Mouse (Mus musculus) forelimb bud, embryonic 11.5 days (tissue): ENCODE results near the gene Srm.

Source experiments
- DNase-seq: peaks from one replicate; pipeline ENCODE4 v3.0.0-alpha.2; 2012; ENCODE audit warnings: low read depth, low spot score

Gene Srm

DNA sequence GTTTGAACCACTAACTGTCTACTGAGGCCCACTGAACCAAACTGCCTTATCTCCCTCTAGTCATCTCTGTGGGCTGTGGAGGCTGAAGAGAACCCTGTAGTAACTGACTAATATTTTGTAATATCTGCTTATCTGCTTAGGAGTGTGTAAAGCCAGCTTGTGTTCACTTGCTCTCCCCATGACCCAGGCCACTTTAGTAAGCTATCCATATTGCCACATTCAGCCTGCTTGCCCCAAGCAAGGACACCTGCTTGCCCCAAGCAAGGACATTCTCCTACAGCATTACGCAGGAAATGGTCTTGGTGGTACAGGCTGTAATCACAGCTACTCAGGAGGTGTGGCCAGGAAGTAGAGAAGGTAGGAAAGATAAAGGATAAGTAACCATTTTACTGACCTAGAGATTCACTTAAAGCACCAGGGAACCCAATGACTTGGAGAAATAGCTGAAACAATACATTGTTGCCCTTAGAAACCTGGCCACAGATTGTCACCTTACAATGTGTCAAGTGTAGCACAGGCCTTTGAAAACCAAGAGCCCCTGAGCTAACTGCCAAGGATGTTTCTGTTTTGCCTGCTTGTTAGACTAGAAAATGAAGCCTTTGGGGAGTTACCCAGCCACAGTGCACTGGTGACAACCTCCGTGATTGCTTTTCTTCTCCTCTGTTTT, 42.2 kb downstream of the Srm start:
- no peak for DNase-seq

DNA sequence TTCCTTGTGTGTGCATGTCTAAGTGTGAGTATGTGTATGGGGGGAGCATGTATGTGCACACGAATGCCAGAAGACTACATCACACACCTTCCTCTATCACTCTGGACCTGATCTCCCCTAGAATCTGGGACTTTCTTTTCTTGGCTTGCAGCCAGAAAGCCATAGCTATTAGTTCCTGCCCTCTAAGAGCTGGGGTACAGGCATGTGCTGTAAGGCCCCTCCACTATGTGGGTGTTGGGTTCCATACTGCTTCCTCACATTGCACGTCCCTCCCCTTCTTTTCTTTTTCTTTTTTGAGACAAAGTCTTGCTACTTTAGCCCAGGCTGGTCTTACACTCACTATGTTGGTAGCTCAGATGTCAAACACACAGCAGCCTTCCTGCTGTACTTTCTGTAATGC, 44.0 kb downstream of the Srm start:
- no peak for DNase-seq

DNA sequence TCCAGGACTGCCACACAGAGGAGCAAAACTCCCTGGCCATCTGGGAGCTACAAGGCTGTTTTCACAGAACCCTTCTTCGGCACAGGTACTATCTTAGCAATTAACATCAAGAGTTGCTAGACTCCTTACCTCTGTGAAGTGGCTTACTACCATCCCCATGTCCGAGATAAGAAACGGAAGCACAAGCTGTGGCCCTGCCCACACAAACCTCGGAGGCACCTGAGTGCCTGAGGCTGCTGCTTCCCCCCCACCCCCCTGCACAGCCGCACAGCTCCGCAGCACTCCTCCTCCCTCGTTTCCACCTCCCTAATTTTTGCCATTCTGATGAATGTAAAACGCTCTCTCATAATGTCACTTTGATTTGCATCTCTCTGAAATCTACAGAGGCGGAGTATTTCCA, 47.0 kb downstream of the Srm start:
- no peak for DNase-seq

DNA sequence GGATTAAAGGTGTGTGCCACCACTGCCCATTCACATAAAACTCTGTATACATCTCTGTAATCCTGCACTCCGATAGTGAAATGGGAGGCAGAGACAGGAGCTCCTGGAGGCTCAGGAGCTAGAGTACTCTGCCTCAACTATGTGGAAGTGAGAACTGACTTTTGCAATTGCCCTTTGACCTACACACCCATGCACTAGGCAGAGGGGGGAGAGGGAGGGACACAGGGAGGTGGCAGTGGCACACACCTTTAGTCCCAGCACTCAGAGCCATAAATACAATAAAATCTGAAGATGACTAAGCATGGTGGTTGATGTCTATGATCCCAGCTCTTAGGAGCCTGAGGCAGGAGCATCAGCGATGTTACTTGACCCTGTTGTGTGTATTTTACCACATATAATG, 48.2 kb downstream of the Srm start:
- DNase-seq, result no peak

DNA sequence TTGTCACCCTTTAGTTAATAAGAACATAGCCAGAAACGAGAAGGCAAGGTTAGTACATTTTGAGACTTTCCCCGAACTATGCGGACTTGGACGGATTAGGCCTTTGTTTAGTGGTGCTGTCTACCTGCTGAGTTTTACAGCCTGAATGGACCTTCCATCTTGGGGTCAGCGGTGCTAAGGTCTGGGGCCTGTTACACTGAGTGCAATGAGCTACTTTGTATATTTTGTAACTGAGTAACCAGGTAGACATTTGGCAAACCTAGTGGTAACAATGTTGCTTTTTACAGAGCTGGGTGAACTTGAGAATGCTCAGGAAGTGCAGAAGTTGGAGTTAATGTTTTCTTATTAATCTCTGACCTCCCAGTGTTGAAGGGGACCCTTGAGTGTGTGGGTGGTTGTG, 49.8 kb downstream of the Srm start:
- no peak for DNase-seq

DNA sequence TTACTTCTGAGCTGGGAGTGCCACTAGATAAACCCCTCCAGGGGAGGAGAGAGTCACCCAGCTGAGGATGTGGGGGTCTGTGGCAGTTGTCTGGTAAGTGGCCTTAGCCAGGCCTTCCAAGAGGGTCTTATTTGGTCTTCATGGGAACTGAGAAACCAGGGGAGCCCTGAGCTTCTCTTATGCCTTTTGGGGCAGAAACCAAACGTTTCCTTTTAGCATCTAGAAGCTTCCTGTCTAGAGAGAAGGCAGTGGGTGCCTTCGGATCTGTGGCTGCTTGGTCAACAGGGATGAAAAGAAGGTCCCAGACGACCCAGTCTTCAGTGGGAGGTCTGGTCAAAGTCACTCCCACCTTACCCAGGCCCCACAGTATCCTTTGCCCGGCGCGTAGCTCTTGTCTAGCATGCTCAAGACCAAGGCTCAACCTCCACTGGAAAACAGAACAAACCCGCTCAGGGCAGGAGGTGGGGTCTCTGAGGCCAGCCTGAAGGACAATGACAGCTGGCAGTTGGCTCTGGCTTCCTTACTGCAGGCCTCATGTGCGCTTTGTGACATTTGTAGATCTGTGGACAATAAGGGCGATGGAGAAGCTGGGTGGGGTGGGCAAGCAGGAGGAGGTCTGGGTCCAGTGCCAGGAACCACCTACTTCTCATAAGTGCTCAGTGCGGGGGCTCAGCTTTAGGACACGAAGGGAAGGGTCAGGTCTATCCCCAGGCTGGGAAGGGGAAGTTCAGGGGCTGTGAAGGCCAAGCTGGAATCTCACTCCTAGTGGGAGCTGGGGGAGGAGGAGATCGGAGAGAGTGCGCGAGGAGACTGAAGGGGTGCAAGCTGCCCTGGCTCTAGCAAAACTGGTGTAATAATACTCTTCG, 52.2 kb downstream of the Srm start, which contains the start of gene Gm572:
Gene Gm572, plus strand, starts transcription at position 27 of the 866 bp plus-strand sequence.
- DNase-seq, result no peak

DNA sequence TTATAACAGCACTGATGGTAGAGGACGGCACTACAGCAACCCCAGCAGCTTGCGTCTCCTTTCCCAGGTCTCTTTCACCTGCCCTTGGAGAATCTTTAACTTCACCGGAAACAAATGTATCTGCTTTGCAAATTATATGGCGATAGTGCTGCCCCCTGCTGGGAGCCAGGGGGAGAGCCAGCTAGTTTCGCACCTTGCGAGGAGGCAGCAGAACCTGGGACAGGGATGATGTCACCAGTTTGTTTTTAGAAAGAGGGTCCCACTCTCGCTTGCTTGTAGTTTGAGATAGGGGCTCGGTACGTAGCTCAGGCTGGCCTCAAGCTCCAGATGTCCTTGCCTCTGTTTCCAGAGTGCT, 52.8 kb downstream of the Srm start:
- DNase-seq, result peak; percentile 70
